Mouse (Mus musculus): ENCODE data around the gene Prex1.

Gene Prex1

GRCm38 (mm10) chr2:166606053-166606452, 107.6 kb downstream of the Prex1 start:
- in situ Hi-C loops (cut with MseI, MboI): no loop called here

GRCm38 (mm10) chr2:166605164-166605831, 108.3 kb downstream of the Prex1 start:
- in situ Hi-C loops (cut with MseI, MboI): no loop called here

- in situ Hi-C loops (cut with MseI, MboI): no loop called here
Observed at GRCm38 (mm10) chr2:166602948-166603347, 110.7 kb downstream of the Prex1 start.

GRCm38 (mm10) chr2:166601420-166601819, 112.2 kb downstream of the Prex1 start:
- in situ Hi-C loops (cut with MseI, MboI): no loop called here

- in situ Hi-C loops (cut with MseI, MboI): no loop called here
Observed at GRCm38 (mm10) chr2:166598453-166599155, 115.0 kb downstream of the Prex1 start.

- in situ Hi-C loops (cut with MseI, MboI): no loop called here
Observed at GRCm38 (mm10) chr2:166597763-166598162, 115.9 kb downstream of the Prex1 start.

GRCm38 (mm10) chr2:166592034-166592912, 121.4 kb downstream of the Prex1 start:
- in situ Hi-C loops (cut with MseI, MboI): loop anchor here in 1 of 2 experiments (5.0 kb wide), 1 partner anchor 190 kb away; no protein-coding TSS in a partner anchor

- in situ Hi-C loops (cut with MseI, MboI): no loop called here
Observed at GRCm38 (mm10) chr2:166584491-166584890, 129.1 kb downstream of the Prex1 start.

GRCm38 (mm10) chr2:166583292-166583691, 130.3 kb downstream of the Prex1 start:
- in situ Hi-C loops (cut with MseI, MboI): no loop called here

- in situ Hi-C loops (cut with MseI, MboI): no loop called here
Observed at GRCm38 (mm10) chr2:166581881-166582583, 131.6 kb downstream of the Prex1 start.

- in situ Hi-C loops (cut with MseI, MboI): no loop called here
Observed at GRCm38 (mm10) chr2:166579793-166580192, 133.8 kb downstream of the Prex1 start.

GRCm38 (mm10) chr2:166579361-166579760, 134.3 kb downstream of the Prex1 start:
- in situ Hi-C loops (cut with MseI, MboI): no loop called here

GRCm38 (mm10) chr2:166575419-166575818, 138.2 kb downstream of the Prex1 start:
- in situ Hi-C loops (cut with MseI, MboI): no loop called here

- in situ Hi-C loops (cut with MseI, MboI): no loop called here
Observed at GRCm38 (mm10) chr2:166574934-166575333, 138.7 kb downstream of the Prex1 start.

- in situ Hi-C loops (cut with MseI, MboI): no loop called here
Observed at GRCm38 (mm10) chr2:166573621-166574020, 140.0 kb downstream of the Prex1 start.

GRCm38 (mm10) chr2:166572297-166572696, 141.3 kb downstream of the Prex1 start:
- in situ Hi-C loops (cut with MseI, MboI): no loop called here

GRCm38 (mm10) chr2:166569182-166569581, 144.4 kb downstream of the Prex1 start:
- in situ Hi-C loops (cut with MseI, MboI): loop anchor here in 1 of 2 experiments (10.0 kb wide), 2 partner anchors 124 to 474 kb away; no protein-coding TSS in a partner anchor

GRCm38 (mm10) chr2:166565503-166565902, 148.1 kb downstream of the Prex1 start:
- in situ Hi-C loops (cut with MseI, MboI): loop anchor here in 1 of 2 experiments (10.0 kb wide), 2 partner anchors 121 to 471 kb away; no protein-coding TSS in a partner anchor

- in situ Hi-C loops (cut with MseI, MboI): loop anchor here (5.0 to 10.0 kb wide), 3 partner anchors 120 to 477 kb away; no protein-coding TSS in a partner anchor
Observed at GRCm38 (mm10) chr2:166564455-166564854, 149.2 kb downstream of the Prex1 start.

GRCm38 (mm10) chr2:166563890-166564289, 149.7 kb downstream of the Prex1 start:
- in situ Hi-C loops (cut with MseI, MboI): loop anchor here (5.0 to 10.0 kb wide), 3 partner anchors 119 to 477 kb away; no protein-coding TSS in a partner anchor

- in situ Hi-C loops (cut with MseI, MboI): loop anchor here (5.0 to 10.0 kb wide), 3 partner anchors 118 to 476 kb away; no protein-coding TSS in a partner anchor
Observed at GRCm38 (mm10) chr2:166563076-166563475, 150.6 kb downstream of the Prex1 start.

Measured in mouse trophoblast stem cell (cell line).